Mouse (Mus musculus) brain, embryonic 14.5 days (tissue): Measurements from ENCODE around the gene Bnc1. TPM values are rescaled to one million over a fixed set of nuclear protein-coding genes. Genes with fewer than 3 reads are reported as not detected.

Experiments used
- DNase-seq: peaks from one replicate; pipeline ENCODE4 v3.0.0-alpha.2; 2011; ENCODE audit warnings: low read depth
- CTCF ChIP-seq: fragments of 200-500 bp; IDR thresholded peaks from 2 replicates; pipeline ENCODE4 v1.5.1; 2012; ENCODE audit warnings: inconsistent platforms, mild to moderate bottlenecking, moderate library complexity, borderline replicate concordance; ENCODE audit not compliant: insufficient read depth, insufficient read length; ENCODE audit errors: extremely low read depth
- POLR2A ChIP-seq: fragments of 200-500 bp; IDR thresholded peaks from 2 replicates; pipeline ENCODE4 v1.6.1; 2012; ENCODE audit warnings: mild to moderate bottlenecking, inconsistent platforms, borderline replicate concordance; ENCODE audit not compliant: poor library complexity, insufficient read depth, insufficient read length, severe bottlenecking; ENCODE audit errors: extremely low read depth
- polyA plus RNA-seq: library from polyadenylated mRNA; depleted of rRNA; stranded (reverse); fragments of >200 nt; gene quantifications from 2 replicates; pipeline ENCODE4 v1.2.3, GENCODE M21; 2012; rRNA removed

Gene Bnc1
- 0.26 and 0.56 TPM in 2 replicates for polyA plus RNA-seq

DNA sequence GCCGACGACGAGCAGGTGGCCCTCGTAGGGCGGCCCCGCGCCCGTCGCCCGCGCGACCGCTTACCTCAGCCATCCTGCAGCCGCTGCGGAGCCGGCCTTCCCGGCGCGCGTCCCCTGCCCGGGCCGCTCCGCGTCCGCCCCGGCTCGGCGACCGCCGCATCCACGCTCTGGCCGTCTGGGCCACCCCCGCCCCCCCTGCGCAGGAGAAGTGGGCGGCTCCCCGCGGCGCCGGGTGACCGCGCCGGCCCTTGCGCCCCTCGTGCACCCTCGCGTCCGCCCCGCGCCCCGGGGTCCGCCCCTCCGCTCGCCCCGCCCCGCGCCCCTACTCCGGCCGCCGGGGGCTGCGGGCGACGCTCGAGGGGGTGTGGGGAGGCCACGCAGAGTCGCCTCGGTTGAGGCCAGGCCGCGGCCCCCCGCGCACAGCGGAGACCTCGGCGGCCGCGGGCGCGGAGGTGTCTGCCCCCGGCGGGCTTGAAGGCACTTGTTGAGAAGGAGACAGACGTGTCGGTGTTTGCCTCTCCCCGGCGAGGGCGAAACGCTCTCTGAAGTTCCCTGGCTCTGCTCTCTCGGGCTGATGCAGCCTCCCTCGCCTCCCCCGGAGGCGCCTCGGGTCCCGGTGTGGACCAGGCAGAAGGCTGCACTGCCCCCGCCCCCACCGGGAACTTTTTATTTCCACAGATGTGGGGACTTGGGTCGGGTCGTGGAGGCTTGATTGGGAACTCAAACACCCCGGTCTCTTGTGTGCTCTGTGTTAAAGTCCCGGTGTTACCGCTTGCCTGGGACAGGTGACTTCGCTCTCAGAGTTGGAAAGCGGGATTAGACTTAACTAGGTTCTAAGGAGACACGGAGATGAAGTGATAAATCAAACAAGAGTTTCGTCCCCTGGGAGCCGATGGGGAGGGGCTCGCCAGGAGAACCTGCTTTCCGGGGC is at the start of gene Bnc1:
Gene Bnc1 (minus strand): TSS at position 162 of the 931 bp plus-strand sequence.
- TF ChIP-seq CTCF = no peak
- TF ChIP-seq POLR2A = no peak
- DNase-seq = no peak

DNA sequence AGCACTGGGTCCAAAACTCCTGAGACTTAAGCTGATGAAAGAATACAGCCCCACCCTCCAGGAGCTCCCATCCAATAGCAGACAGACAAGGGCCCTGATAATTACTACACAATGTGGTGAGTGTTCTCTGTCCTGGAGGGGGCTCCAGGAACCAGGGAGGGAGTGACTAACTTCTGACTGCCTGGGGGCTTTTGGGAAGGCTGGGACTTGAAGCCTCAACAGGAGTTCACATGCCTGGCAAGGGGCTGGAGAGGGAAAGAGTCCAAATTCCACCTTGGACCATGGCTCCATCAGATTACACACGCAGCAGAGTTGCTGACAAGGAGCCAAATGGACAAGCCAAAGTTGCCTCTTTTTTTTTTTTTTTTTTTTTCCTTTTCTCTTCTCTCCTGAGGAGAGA is 41.3 kb upstream of the Bnc1 start:
- no peak for TF ChIP-seq POLR2A
- no peak for TF ChIP-seq CTCF

DNA sequence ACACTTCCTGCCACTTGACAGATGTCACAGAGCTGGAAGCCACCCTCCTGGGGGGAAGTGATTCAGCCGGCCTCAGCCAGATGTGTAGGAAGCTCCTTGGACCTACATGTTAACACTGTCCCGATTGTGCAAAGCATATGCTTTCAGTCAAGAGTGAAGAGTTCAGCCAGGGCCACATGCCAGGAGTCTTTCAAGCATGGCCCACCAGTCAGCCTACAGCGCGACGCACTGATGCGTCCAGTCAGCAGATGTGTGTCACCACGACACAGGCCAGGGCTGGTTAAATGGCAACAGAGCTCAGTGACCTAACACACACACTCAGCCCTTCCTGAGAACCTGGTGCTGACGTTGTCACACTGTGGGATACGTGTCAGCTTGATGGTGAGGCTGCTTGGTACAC is 37.6 kb upstream of the Bnc1 start:
- TF ChIP-seq CTCF = no peak
- TF ChIP-seq POLR2A = no peak
- DNase-seq = peak; percentile 17

More for the DNA sequence above, 41.3 kb upstream of the Bnc1 start:
- peak; percentile 34 for DNase-seq

DNA sequence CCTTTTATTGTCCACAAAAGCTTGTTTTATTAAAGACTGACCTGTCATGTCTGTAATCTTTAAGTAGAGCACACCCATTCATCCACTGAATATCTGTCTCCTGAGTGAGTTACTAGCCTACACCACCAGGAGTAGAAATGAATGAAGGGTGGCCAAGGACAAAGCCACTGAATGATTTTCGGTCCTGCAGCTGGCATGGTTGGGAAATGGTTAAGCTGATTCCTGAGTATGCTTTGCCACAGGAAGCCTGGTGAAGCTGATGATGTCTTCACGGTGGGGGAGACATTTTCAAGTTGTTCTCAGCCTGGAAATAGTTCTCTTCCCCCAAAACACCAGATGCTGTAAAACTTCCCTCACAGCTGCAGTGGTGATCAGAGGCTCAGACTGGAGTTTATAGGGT is 33.7 kb upstream of the Bnc1 start:
- TF ChIP-seq POLR2A (no peak), CTCF (no peak)
- no peak for DNase-seq

DNA sequence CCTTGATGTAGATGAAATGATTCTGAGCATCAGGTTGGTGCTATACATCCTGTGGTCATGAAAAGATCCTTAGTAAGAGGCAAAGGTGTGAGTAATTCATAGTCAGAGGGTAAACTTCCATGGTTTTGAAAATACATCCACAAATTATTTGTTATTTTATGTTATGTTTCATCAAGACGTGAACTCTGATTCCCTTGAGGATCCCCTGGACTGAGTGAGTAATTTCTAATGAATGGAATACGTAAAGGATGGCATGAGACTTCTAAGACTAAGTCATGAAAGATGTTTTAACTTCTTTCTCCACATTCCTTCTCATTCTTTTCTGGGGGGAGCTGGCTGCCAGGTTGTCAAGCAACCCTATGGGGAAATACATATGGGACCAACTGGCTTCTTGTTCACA is 31.6 kb upstream of the Bnc1 start:
- DNase-seq = no peak

DNA sequence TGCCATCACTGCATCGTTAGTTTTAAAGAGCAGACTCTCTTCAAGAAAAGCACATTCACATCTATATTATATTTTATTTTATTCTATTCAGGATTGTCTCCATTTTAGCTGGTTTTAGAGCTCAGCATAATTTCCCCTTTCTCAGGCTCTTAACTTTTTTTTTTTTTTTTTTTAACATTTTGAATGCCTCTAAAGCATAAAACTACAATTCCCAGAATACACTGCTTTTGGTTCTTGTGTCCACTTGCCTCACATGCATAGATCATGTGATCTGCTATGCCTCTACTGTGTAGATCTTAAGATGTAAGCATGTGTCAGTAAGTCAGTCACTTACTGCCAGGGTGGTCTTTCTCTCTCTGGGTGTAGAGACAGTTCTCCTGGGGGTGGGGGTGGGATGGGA is 30.3 kb upstream of the Bnc1 start:
- DNase-seq = no peak
- TF ChIP-seq POLR2A (no peak), CTCF (no peak)

More for the DNA sequence above, 31.6 kb upstream of the Bnc1 start:
- TF ChIP-seq POLR2A = no peak
- no peak for TF ChIP-seq CTCF

DNA sequence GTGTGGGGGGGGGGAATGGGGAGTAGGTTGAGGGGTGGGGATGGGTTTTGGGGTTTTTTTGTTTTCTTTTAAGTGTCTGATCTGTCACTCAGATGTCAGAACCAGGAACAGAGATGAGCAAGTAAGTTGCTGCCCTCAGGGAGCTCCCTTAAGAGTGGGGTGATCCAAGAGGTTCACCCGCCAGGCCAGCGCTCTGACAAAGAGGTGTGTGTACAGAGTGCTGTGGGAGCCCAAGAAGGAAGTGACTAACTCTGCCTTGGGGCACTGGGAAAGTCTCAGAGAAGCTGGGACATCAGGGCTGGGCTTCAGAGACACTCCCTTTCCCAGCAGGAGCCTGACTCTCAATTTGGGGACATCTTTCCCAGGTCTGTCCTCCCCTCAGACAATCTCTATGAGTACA is 25.9 kb upstream of the Bnc1 start:
- TF ChIP-seq CTCF = no peak
- TF ChIP-seq POLR2A = no peak
- DNase-seq = no peak

DNA sequence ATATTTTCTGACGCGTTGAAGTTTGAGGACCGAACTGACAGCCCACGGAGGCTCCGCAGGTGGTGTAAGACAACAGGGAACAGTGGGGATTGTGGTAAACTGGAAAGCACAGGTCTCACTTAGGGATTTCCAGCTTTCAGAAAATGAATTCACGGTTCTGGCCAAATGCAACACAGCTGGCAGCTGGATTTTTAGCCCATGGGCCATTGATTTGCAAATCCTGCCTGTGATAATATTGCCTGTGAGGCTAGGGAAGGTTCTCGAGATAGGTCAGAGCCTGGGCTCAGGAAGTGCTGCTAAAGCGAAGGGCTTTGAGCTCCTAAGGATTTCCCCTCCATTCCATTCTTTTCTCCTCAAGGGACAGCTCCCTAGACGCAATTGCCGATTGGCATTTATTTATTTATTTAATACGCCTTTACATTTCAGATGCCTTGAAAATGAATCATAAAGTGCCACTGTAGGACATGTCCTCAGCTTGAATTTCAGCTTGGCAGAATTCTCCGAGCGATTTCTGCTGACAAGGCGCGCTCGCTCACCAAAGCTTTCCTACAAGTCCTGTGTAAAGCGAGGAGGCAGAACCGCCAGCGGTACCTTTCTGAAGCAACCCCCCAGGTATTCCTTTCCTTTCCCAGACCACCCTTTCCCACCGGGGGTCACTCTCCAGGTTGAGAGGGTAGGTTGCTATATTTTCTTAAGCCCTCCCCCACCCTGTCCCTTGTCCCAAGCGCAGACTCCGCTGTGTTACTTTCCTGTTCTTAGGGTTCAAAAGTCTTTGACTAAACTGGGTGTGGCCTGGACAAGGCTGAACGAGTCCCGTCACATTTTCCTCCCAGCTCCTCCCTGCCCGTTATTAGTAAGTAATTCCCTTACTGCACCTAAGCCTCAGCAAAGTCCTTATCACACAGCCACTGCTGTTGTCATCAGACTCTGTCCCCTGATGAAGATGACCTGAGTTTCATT is 24.9 kb upstream of the Bnc1 start:
- DNase-seq = peak; percentile 35
- TF ChIP-seq POLR2A (no peak), CTCF (no peak)

DNA sequence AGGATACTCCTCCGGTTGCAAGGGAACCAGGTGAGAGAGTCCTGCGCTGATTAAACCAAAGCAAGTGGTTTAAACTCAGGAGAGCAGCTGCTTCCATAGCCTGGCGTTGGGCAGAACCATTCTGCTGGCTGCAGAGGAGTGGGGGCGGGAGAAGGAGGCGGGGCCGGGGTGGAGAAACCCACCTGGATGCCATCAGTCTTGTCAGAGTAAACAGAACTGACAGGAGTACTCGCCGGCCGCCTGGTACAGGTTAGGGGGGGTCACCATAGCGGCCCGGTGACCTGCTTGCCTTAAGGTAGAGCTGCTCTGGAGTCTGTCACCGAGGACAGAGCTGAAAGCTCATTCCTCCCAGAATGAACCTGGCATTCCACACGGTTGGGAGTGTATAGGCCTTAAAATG is 20.4 kb upstream of the Bnc1 start:
- no peak for DNase-seq
- TF ChIP-seq CTCF (no peak), POLR2A (no peak)

DNA sequence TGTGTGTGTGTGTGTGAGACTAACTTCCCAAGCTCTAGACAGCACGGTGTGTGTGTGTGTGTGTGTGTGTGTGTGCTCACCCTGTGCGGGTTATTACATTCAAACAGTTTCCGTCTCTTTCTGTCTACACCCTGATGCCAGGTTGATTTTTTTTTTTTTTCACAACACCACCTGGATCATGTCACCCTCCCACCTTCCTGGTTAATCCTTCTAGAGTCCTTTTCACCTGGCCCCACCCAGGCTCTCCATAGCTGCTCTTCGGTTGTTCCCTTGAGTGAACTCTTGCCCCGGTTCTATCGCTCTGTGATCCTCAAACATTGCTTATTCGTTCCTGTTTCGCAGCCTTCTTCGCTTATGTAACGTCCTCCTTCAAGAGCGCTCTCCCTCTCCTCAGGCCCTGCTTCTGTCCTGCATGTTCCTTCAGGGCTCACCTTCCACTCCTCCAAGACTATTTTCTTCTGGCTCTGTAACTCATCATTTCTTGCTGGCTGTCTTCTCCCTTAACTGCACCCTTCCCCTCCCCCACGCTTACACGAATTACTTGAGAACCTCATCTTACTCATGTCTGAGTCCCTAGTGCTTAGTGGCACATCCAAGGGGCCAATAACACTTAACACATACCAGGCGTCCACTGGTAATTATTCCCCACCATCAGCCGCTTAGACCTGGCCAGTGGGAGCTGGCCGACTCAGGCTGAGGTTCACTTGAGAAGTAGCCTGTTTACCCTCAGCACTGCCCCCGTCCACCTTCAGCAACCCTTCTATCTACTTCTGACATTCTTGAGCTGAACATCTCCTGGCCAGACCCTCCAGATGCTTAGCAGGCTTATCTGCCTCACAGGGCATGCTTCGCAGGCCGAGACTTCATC is 19.7 kb upstream of the Bnc1 start:
- no peak for DNase-seq
- TF ChIP-seq POLR2A = no peak
- TF ChIP-seq CTCF = no peak

DNA sequence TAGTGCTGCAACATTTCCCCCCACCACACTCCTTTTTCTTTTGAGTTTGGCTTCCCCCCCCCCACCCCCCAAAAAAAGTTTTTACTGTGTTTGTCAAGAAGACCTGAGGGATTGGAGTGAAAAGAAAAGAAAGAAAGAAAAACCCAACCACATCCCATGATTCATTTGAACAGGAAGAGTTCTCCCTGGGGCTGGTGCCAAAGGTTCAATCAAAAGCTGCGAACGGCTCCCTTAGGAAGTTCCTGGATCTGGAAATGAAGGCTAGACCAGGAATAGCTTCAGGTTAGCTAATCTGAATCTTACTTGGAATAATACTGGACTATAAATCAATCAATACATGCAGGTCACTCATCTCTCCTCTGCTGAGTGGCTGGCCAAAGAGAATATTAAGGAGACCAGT is 15.1 kb upstream of the Bnc1 start:
- no peak for DNase-seq
- TF ChIP-seq POLR2A (no peak), CTCF (no peak)

DNA sequence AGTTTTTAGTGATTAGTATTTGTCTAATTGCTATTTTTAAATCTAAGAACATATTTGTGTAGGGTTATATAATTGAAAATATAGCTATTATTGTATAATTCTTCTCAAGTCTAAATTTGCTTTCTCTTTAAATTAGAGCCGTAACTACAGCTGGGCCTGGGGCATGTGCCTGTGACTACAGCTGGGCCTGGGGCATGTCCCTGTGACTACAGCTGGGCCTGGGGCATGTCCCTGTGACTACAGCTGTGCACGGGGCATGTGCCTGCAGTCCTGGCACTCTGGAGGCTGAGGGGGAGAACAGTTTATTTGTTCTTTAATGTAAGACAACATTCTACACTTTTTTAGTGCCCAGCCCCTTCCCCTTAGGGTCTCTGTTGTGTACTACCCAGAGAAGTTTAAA is 12.1 kb upstream of the Bnc1 start:
- TF ChIP-seq CTCF = no peak
- no peak for TF ChIP-seq POLR2A

More for the DNA sequence above, 12.1 kb upstream of the Bnc1 start:
- DNase-seq = no peak
